Mouse (Mus musculus): Measurements from ENCODE around the gene Pam. TPM values are rescaled to one million over a fixed set of nuclear protein-coding genes. Genes with fewer than 3 reads are reported as not detected.
A peak's percentile ranks its signal among the peaks of the same experiment; 100 is the strongest.

Gene Pam
- polyA plus RNA-seq, 1 experiment from 2014 or later, result 23.8 TPM

DNA sequence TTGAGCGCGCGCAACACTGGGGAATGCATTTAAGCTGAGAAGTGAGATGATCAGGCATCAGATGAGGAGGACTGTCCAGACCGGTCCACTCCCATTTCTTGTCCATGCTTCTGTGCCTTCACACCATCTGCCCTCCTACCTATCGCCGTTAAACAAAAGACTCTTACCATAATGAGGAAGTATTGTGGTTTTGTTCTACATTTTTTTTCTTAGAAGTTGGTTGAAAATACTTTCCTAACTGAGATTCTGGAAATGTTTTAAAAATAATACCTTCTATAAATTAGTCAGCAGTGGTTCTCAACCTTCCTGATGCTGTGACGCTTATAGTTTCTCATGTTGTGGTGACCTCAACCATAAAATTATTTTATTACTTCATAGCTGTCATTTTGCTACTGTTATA lies 313.8 kb downstream of the Pam start:
- H3K4me3 ChIP-seq (ENCODE audit: low read depth, low read length), result no peak overlapping the region
- DNase-seq (ENCODE audit: low spot score) (no peak), ATAC-seq (ENCODE audit: low FRiP score) (no peak)

DNA sequence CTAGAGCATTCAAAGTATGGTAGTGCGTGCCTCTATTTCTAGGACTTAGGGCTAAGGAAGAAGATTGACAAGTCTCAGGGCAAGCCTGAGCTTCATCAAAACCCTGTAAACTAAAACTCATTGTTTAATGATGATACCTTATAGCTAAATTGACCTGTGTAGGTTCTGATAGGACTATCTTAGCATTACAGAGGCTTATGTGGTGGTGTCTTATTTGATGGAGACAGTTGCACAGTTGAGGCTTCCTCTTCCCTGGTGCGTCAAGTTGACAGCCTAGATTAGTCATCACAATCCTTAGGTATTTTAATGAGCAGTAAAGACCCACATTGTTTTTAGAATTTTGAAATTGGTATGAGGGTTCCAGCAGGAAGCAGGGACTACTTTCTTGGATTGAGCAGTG lies 321.5 kb downstream of the Pam start:
- Histone ChIP-seq H3K36me3 (ENCODE audit: control insufficient read depth, insufficient read depth, low read length) (no peaks in the 10 kb centered on the region), H3K27ac (ENCODE audit: low read depth, low read length) (no peak overlapping the region), H3K27me3 (ENCODE audit: control insufficient read depth, insufficient read depth, low read length) (no peaks in the 10 kb centered on the region), H3K4me1 (replicated peaks; ENCODE audit: control insufficient read depth, insufficient read depth, low read length) (no peaks in the 10 kb centered on the region), H3K4me3 (ENCODE audit: low read depth, low read length) (no peak overlapping the region), H3K9ac (ENCODE audit: low read depth, low read length) (no peak overlapping the region), H3K4me2 (replicated peaks; ENCODE audit: low read depth, low read length) (no peak overlapping the region), H3K9me3 (ENCODE audit: control insufficient read depth, low read length) (no peaks in the 10 kb centered on the region)
- ATAC-seq (ENCODE audit: low FRiP score) (no peak), DNase-seq (ENCODE audit: low spot score) (no peak)
- WGBS, result 97% methylated on average over 2 of the region's 2 CpGs

More for the DNA sequence above, 313.8 kb downstream of the Pam start:
- Histone ChIP-seq H3K27me3 (ENCODE audit: control insufficient read depth, insufficient read depth, low read length) (no peaks in the 10 kb centered on the region), H3K4me1 (replicated peaks; ENCODE audit: control insufficient read depth, insufficient read depth, low read length) (no peaks in the 10 kb centered on the region), H3K4me2 (replicated peaks; ENCODE audit: low read depth, low read length) (no peak overlapping the region), H3K9ac (ENCODE audit: low read depth, low read length) (no peak overlapping the region), H3K27ac (ENCODE audit: low read depth, low read length) (no peak overlapping the region), H3K9me3 (ENCODE audit: control insufficient read depth, low read length) (no peaks in the 10 kb centered on the region), H3K36me3 (ENCODE audit: control insufficient read depth, insufficient read depth, low read length) (no peaks in the 10 kb centered on the region)
- 98% methylated on average over 7 of the region's 7 CpGs for WGBS

DNA sequence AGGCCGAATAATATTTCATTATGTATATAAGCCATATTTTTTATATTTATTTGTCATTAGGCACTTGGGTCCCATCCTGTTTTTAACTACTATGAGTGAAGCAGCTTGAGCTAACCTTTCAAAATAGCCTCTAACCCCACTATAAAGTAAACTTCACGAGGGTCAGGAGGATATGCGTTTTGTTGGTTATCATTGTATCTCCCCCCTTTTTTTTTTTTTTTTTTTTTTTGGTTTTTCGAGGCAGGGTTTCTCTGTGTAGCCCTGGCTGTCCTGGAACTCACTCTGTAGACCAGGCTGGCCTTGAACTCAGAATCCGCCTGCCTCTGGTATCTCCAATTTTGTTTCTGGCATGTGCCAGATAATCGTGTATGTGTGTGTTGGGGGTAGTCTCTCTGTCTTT lies 322.1 kb downstream of the Pam start:
- Histone ChIP-seq H3K4me3 (ENCODE audit: low read depth, low read length) (no peak overlapping the region), H3K4me2 (replicated peaks; ENCODE audit: low read depth, low read length) (no peak overlapping the region), H3K36me3 (ENCODE audit: control insufficient read depth, insufficient read depth, low read length) (no peaks in the 10 kb centered on the region), H3K27ac (ENCODE audit: low read depth, low read length) (no peak overlapping the region), H3K9ac (ENCODE audit: low read depth, low read length) (no peak overlapping the region), H3K4me1 (replicated peaks; ENCODE audit: control insufficient read depth, insufficient read depth, low read length) (no peaks in the 10 kb centered on the region), H3K27me3 (ENCODE audit: control insufficient read depth, insufficient read depth, low read length) (no peaks in the 10 kb centered on the region), H3K9me3 (ENCODE audit: control insufficient read depth, low read length) (no peaks in the 10 kb centered on the region)
- DNase-seq (ENCODE audit: low spot score), result no peak
- 86% methylated on average over 6 of the region's 6 CpGs for WGBS
- ATAC-seq (ENCODE audit: low FRiP score), result no peak

DNA sequence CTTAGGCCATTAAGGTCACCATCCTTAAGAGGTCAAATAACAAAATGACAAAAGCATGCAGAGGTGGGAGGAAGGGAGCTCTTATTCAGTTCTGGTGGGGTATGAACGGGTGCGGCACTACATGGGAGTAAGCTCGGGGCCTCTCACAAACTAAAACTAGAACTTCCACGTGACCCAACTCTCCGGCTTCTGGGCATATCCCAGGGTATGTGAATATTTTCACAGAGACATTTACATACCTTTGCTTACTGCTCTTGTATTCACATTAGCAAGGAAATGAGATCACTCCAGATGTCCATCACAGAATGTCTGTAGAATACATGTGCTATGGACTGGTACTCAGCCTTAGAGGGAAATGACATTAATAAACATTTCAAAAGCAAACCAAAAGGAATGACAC lies 323.7 kb downstream of the Pam start:
- 93% methylated on average over 5 of the region's 5 CpGs for WGBS
- ATAC-seq (ENCODE audit: low FRiP score) (no peak), DNase-seq (ENCODE audit: low spot score) (no peak)
- no peak overlapping the region for H3K4me2 ChIP-seq (replicated peaks; ENCODE audit: low read depth, low read length)
- no peak overlapping the region for H3K9ac ChIP-seq (ENCODE audit: low read depth, low read length)
- no peaks in the 10 kb centered on the region for H3K27me3 ChIP-seq (ENCODE audit: control insufficient read depth, insufficient read depth, low read length)
- no peaks in the 10 kb centered on the region for H3K9me3 ChIP-seq (ENCODE audit: control insufficient read depth, low read length)
- H3K4me1 ChIP-seq (replicated peaks; ENCODE audit: control insufficient read depth, insufficient read depth, low read length), result no peaks in the 10 kb centered on the region
- H3K4me3 ChIP-seq (ENCODE audit: low read depth, low read length), result no peak overlapping the region
- no peaks in the 10 kb centered on the region for H3K36me3 ChIP-seq (ENCODE audit: control insufficient read depth, insufficient read depth, low read length)
- H3K27ac ChIP-seq (ENCODE audit: low read depth, low read length), result no peak overlapping the region

DNA sequence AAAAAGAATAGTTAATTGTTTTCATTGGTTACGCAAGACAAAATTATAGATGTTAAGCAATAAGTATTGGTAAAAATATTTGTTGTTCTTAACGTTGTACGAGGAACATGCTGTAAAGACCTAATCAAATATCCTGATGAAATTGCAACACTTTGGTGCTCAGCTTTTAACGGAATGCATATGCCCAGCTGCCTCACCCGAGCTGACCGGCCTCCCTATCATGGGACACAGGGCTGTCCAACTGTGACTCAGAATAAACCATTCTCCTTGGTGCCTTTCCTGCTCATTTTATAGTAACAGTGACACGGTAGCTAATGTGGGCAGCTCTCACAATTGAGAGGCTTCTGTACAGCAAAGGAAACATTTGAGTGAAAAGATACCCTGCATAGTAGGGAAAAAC lies 324.3 kb downstream of the Pam start:
- Histone ChIP-seq H3K9me3 (ENCODE audit: control insufficient read depth, low read length) (no peaks in the 10 kb centered on the region), H3K4me1 (replicated peaks; ENCODE audit: control insufficient read depth, insufficient read depth, low read length) (no peaks in the 10 kb centered on the region), H3K36me3 (ENCODE audit: control insufficient read depth, insufficient read depth, low read length) (no peaks in the 10 kb centered on the region), H3K4me2 (replicated peaks; ENCODE audit: low read depth, low read length) (no peak overlapping the region), H3K4me3 (ENCODE audit: low read depth, low read length) (no peak overlapping the region), H3K27ac (ENCODE audit: low read depth, low read length) (no peak overlapping the region), H3K9ac (ENCODE audit: low read depth, low read length) (no peak overlapping the region), H3K27me3 (ENCODE audit: control insufficient read depth, insufficient read depth, low read length) (no peaks in the 10 kb centered on the region)
- 77% methylated on average over 7 of the region's 7 CpGs for WGBS
- DNase-seq (ENCODE audit: low spot score), result no peak
- ATAC-seq (ENCODE audit: low FRiP score), result no peak

DNA sequence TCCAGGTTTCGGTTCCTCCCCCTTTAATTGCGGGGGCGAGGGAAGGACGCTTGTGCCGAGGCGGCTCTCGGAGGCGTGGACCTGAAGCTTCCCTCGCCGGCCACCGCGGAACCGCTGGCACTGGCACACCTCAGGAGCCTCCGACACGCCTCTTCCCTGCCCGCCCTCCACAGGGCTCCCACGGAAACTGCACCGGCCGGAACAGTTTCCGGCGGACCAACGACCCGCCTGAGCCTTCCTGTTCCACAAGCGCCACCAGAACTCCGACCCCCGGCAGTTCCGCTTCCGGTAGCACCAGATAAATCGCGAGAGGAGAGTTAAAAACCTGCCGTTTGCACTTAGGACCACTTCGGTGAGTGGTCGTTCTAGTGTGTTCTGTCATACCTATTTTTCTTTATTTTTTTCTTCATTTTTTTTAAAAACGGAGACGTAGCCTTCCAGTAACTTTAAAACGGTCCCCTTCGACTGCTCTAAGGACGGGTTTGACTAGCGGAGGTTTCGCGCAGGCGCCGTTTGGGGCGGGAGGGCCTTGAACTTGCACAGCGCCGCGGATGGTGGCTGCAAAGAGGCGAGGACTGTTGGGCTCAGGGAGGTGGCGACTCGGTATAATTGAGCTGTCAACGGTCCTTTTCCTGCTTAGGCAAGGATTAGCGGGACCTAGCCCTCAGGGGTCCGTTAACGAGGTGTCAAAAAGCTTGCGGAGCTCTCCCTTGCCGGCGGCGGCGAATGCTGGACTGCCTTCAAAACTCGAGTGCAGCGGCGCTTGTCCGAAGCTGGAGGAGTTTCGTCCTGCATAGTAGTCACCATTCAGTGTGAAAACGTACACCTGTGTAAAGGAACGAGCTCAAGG lies 325.3 kb downstream of the Pam start, which contains the start of the genes Gin1 and Ppip5k2:
TSS of gene Gin1 (plus strand) at position 269 of the 850 bp plus-strand sequence.
TSS of gene Ppip5k2 (minus strand) at position 508 of the 850 bp plus-strand sequence.
- H3K36me3 ChIP-seq (ENCODE audit: control insufficient read depth, insufficient read depth, low read length), result no peaks in the 10 kb centered on the region
- no peaks in the 10 kb centered on the region for H3K9me3 ChIP-seq (ENCODE audit: control insufficient read depth, low read length)
- peak within 1 kb of the TSS; percentile 61 for H3K27ac ChIP-seq (ENCODE audit: low read depth, low read length)
- no peaks in the 10 kb centered on the region for H3K4me1 ChIP-seq (replicated peaks; ENCODE audit: control insufficient read depth, insufficient read depth, low read length)
- H3K4me3 ChIP-seq (ENCODE audit: low read depth, low read length), result peak within 1 kb of the TSS; percentile 84
- no peaks in the 10 kb centered on the region for H3K27me3 ChIP-seq (ENCODE audit: control insufficient read depth, insufficient read depth, low read length)
- H3K9ac ChIP-seq (ENCODE audit: low read depth, low read length), result peak within 1 kb of the TSS; percentile 88
- DNase-seq (ENCODE audit: low spot score), result peak; percentile 96
- WGBS, result under 1% methylated on average over 58 of the region's 66 CpGs
- peak within 1 kb of the TSS; percentile 70 for H3K4me2 ChIP-seq (replicated peaks; ENCODE audit: low read depth, low read length)
- ATAC-seq (ENCODE audit: low FRiP score), result peak; percentile 99

DNA sequence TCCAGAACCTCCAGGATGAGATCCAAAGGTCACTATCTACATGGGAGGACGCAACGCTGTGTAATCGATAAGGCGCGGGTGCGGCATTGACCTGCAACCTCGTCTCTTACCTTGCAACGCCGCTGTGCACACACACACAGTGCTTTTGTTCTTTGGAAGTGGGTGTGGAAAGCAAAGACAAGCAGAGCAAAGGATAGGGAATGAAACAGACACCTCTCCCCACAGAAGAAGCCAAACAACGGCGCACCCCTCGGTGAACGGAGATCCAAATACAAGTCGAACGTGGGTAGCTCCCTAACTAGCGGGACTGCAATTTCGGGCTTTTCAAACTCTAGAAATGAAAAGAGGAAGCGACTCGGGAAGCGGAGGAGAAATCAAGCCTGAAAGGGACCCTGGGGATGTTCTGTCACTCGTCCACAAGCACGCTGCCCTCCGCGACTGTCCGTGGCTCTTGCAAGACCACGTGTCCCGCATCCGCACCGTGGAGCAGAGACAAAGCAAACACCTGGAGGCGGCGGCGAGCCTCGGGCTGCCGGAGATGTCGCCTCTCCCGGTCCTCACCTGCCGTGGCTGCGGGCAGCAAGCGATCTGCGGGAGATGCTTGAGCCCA lies 326.0 kb downstream of the Pam start:
- ATAC-seq (ENCODE audit: low FRiP score) (peak; percentile 75), DNase-seq (ENCODE audit: low spot score) (peak; percentile 55)
- Histone ChIP-seq H3K9me3 (ENCODE audit: control insufficient read depth, low read length) (no peaks in the 10 kb centered on the region), H3K36me3 (ENCODE audit: control insufficient read depth, insufficient read depth, low read length) (no peaks in the 10 kb centered on the region), H3K4me1 (replicated peaks; ENCODE audit: control insufficient read depth, insufficient read depth, low read length) (no peaks in the 10 kb centered on the region), H3K27me3 (ENCODE audit: control insufficient read depth, insufficient read depth, low read length) (no peaks in the 10 kb centered on the region), H3K9ac (ENCODE audit: low read depth, low read length) (peak overlapping the region; percentile 88), H3K27ac (ENCODE audit: low read depth, low read length) (peak overlapping the region; percentile 61), H3K4me2 (replicated peaks; ENCODE audit: low read depth, low read length) (peak overlapping the region; percentile 70), H3K4me3 (ENCODE audit: low read depth, low read length) (peak overlapping the region; percentile 84)
- WGBS, result under 1% methylated on average over 40 of the region's 40 CpGs

DNA sequence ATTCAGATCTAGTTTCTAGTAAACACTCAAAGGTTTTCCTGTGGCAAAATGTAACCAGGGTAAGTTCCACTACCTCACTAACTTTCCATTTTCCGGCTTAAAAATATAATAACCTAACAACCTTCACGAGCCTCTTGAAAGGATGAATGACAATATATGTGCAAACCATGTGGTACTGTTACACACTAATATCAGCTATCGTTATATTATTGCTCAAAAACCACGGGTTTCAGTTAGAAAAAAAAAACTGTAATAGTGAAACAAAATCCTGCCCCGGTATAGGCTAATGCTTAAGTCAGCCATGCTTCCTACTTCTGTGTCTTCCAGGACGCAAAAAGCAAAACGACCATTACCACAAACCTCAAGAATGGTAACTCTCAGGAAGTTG lies 326.5 kb downstream of the Pam start:
- Histone ChIP-seq H3K9me3 (ENCODE audit: control insufficient read depth, low read length) (no peaks in the 10 kb centered on the region), H3K4me3 (ENCODE audit: low read depth, low read length) (peak overlapping the region; percentile 84), H3K4me2 (replicated peaks; ENCODE audit: low read depth, low read length) (peak overlapping the region; percentile 70), H3K4me1 (replicated peaks; ENCODE audit: control insufficient read depth, insufficient read depth, low read length) (no peaks in the 10 kb centered on the region), H3K9ac (ENCODE audit: low read depth, low read length) (peak overlapping the region; percentile 88), H3K27me3 (ENCODE audit: control insufficient read depth, insufficient read depth, low read length) (no peaks in the 10 kb centered on the region), H3K27ac (ENCODE audit: low read depth, low read length) (peak overlapping the region; percentile 61; the same call in 1 of the 2 replicates), H3K36me3 (ENCODE audit: control insufficient read depth, insufficient read depth, low read length) (no peaks in the 10 kb centered on the region)
- 20% methylated on average over 7 of the region's 7 CpGs for WGBS
- ATAC-seq (ENCODE audit: low FRiP score) (no peak), DNase-seq (ENCODE audit: low spot score) (no peak)
